Mouse (Mus musculus): Measurements from ENCODE around the gene Tmc4. TPM values are rescaled to one million over a fixed set of nuclear protein-coding genes. Genes with fewer than 3 reads are reported as not detected.
A peak's percentile ranks its signal among the peaks of the same experiment; 100 is the strongest.

Gene Tmc4
- total RNA-seq, 4 experiments from 2014 or later = 3.7 to 7.7 (median 7.1) TPM

GRCm38 (mm10) chr7:3692987-3693808, 15.8 kb upstream of the Tmc4 start, which contains the start of gene Mboat7:
Gene Mboat7 (minus strand): TSS chr7:3693523.
- peak; percentile 92 to 98 for DNase-seq (ENCODE audit: low spot score in 2 of 2)

- no peak for DNase-seq (ENCODE audit: low spot score in 2 of 2)
Measured at GRCm38 (mm10) chr7:3692382-3692986, 15.1 kb upstream of the Tmc4 start, which contains the start of gene Tsen34. Gene Tsen34 (plus strand): TSS chr7:3692863.

GRCm38 (mm10) chr7:3691919-3692318, 14.6 kb upstream of the Tmc4 start:
- DNase-seq (ENCODE audit: low spot score in 2 of 2) = no peak

GRCm38 (mm10) chr7:3685400-3686187, 8.2 kb upstream of the Tmc4 start:
- no peak for DNase-seq (ENCODE audit: low spot score in 2 of 2)

- DNase-seq (ENCODE audit: low spot score in 2 of 2) = no peak
Measured at GRCm38 (mm10) chr7:3684698-3685097, 7.3 kb upstream of the Tmc4 start.

GRCm38 (mm10) chr7:3683908-3684550, 6.7 kb upstream of the Tmc4 start:
- DNase-seq (ENCODE audit: low spot score in 2 of 2) = no peak

- DNase-seq (ENCODE audit: low spot score in 2 of 2) = no peak
Measured at GRCm38 (mm10) chr7:3676371-3676770, 982 bp downstream of the Tmc4 start.

- DNase-seq (ENCODE audit: low spot score in 2 of 2) = no peak
Measured at GRCm38 (mm10) chr7:3675228-3675548, 2.2 kb downstream of the Tmc4 start.

GRCm38 (mm10) chr7:3674507-3675227, 2.7 kb downstream of the Tmc4 start:
- peak; percentile 59 to 67 for DNase-seq (ENCODE audit: low spot score in 2 of 2)

GRCm38 (mm10) chr7:3666921-3667391, 10.4 kb downstream of the Tmc4 start:
- no peak for DNase-seq (ENCODE audit: low spot score in 2 of 2)

- DNase-seq (ENCODE audit: low spot score in 2 of 2) = peak; percentile 93 to 96
Measured at GRCm38 (mm10) chr7:3665215-3666114, 11.9 kb downstream of the Tmc4 start, which contains the start of gene Leng1. Gene Leng1 (minus strand): TSS chr7:3665840.

GRCm38 (mm10) chr7:3664524-3665214, 12.7 kb downstream of the Tmc4 start:
- no peak for DNase-seq (ENCODE audit: low spot score in 2 of 2)

GRCm38 (mm10) chr7:3658578-3658977, 18.8 kb downstream of the Tmc4 start:
- DNase-seq (ENCODE audit: low spot score in 2 of 2) = no peak

- DNase-seq (ENCODE audit: low spot score in 2 of 2) = no peak
Measured at GRCm38 (mm10) chr7:3656966-3657365, 20.4 kb downstream of the Tmc4 start.

GRCm38 (mm10) chr7:3646641-3647040, 30.7 kb downstream of the Tmc4 start:
- no peak for DNase-seq (ENCODE audit: low spot score in 2 of 2)

GRCm38 (mm10) chr7:3646188-3646587, 31.2 kb downstream of the Tmc4 start:
- no peak for DNase-seq (ENCODE audit: low spot score in 2 of 2)

- no peak for DNase-seq (ENCODE audit: low spot score in 2 of 2)
Measured at GRCm38 (mm10) chr7:3645488-3646025, 31.8 kb downstream of the Tmc4 start.

- DNase-seq (ENCODE audit: low spot score in 2 of 2) = peak; percentile 96 to 100
Measured at GRCm38 (mm10) chr7:3644672-3645487, 32.5 kb downstream of the Tmc4 start, which contains the start of gene Cnot3. Gene Cnot3 (plus strand): TSS chr7:3645268.

Data from left cerebral cortex, adult 8-10 months (tissue).